Mouse (Mus musculus) layer of hippocampus, adult 8-10 months (tissue): ENCODE results near the gene Olfr1313. TPM values are rescaled to one million over a fixed set of nuclear protein-coding genes. Genes with fewer than 3 reads are reported as not detected.
"Not testable (repeated sequence)": the region's sequence is repeated elsewhere in the genome, so short reads cannot be mapped to it uniquely, and the experiment has no call there.

Experiments
- DNase-seq, 2 experiments: peaks; one replicate each; pipeline ENCODE4 v3.0.0; 2022; ENCODE audit warnings: low spot score in 2 of 2
- total RNA-seq, 4 experiments: library from RNA; stranded (reverse); gene quantifications; 2 replicates each; pipeline ENCODE4 v1.2.4; 2022

Olfr1313 gene
- not detected for total RNA-seq

- no peak for DNase-seq
These were observed at the start of gene Olfr1313 for GRCm38 (mm10) chr2:112077743-112078142. Olfr1313 (minus strand) TSS chr2:112077843.

GRCm38 (mm10) chr2:112115340-112115739 lies 37.7 kb upstream of the Olfr1313 start, which contains the start of gene Olfr1315-ps1:
Olfr1315-ps1 (minus strand) TSS chr2:112115440.
- no peak for DNase-seq

GRCm38 (mm10) chr2:112096681-112097080 lies 19.0 kb upstream of the Olfr1313 start, which contains the start of gene Olfr1314:
Olfr1314 (minus strand) TSS chr2:112096781.
- no peak for DNase-seq

- DNase-seq: no peak
These were observed 27.5 kb downstream of the Olfr1313 start, which contains the start of gene Olfr1312 for GRCm38 (mm10) chr2:112050138-112050537. Olfr1312 (minus strand) TSS chr2:112050238.

GRCm38 (mm10) chr2:112026971-112027370 lies 50.7 kb downstream of the Olfr1313 start:
- not testable (repeated sequence) for DNase-seq

- DNase-seq: no peak
These were observed 53.3 kb downstream of the Olfr1313 start, which contains the start of gene Olfr1311 for GRCm38 (mm10) chr2:112024312-112024711. Olfr1311 (minus strand) TSS chr2:112024412.

Other genes starting within 250 kb of the Olfr1313 start
- gene Olfr1305, start 200.7 kb downstream of the Olfr1313 start, total RNA-seq: not detected
- not detected for gene Olfr1306, start 161.6 kb downstream of the Olfr1313 start, total RNA-seq
- gene Olfr1307, start 128.4 kb downstream of the Olfr1313 start, total RNA-seq: under 1 TPM; 0.02 to 0.05 (median 0.04) TPM
- gene Olfr1308, start 112.9 kb downstream of the Olfr1313 start, total RNA-seq: not detected
- not detected for gene Olfr1309, start 87.6 kb downstream of the Olfr1313 start, total RNA-seq
- gene Olfr1310, start 65.1 kb downstream of the Olfr1313 start, total RNA-seq: not detected
- gene Olfr1311, start 53.4 kb downstream of the Olfr1313 start, total RNA-seq: not detected
- gene Olfr1312, start 27.6 kb downstream of the Olfr1313 start, total RNA-seq: not detected
- not detected for gene Olfr1314, start 18.9 kb upstream of the Olfr1313 start, total RNA-seq
- not detected for gene Olfr1315-ps1, start 37.6 kb upstream of the Olfr1313 start, total RNA-seq
- not detected for gene Olfr1316, start 57.1 kb upstream of the Olfr1313 start, total RNA-seq
- not detected for gene Olfr1317, start 62.5 kb upstream of the Olfr1313 start, total RNA-seq
- gene Olfr1318, start 76.4 kb upstream of the Olfr1313 start, total RNA-seq: not detected
- 10 to 100 TPM; 82.2 to 88.5 (median 84.5) TPM for gene Lpcat4, start 161.6 kb upstream of the Olfr1313 start, total RNA-seq
- gene Nutm1, start 181.4 kb upstream of the Olfr1313 start, total RNA-seq: not detected
- gene Nop10, start 184.1 kb upstream of the Olfr1313 start, total RNA-seq: 10 to 100 TPM; 44.3 to 56.8 (median 50.6) TPM
- 100 to 1,000 TPM in 3 of 4 experiments, 10 to 100 TPM in 1; 92.5 to 117 (median 109) TPM for gene Slc12a6, start 188.0 kb upstream of the Olfr1313 start, total RNA-seq
- 1 to 10 TPM in 3 of 4 experiments, under 1 TPM in 1; 0.96 to 3.1 (median 2.8) TPM for gene Gm21985, start 188.5 kb upstream of the Olfr1313 start, total RNA-seq